Mouse (Mus musculus): Measurements from ENCODE around the gene Gas2l1.
A peak's percentile ranks its signal among the peaks of the same experiment; 100 is the strongest.

DNA sequence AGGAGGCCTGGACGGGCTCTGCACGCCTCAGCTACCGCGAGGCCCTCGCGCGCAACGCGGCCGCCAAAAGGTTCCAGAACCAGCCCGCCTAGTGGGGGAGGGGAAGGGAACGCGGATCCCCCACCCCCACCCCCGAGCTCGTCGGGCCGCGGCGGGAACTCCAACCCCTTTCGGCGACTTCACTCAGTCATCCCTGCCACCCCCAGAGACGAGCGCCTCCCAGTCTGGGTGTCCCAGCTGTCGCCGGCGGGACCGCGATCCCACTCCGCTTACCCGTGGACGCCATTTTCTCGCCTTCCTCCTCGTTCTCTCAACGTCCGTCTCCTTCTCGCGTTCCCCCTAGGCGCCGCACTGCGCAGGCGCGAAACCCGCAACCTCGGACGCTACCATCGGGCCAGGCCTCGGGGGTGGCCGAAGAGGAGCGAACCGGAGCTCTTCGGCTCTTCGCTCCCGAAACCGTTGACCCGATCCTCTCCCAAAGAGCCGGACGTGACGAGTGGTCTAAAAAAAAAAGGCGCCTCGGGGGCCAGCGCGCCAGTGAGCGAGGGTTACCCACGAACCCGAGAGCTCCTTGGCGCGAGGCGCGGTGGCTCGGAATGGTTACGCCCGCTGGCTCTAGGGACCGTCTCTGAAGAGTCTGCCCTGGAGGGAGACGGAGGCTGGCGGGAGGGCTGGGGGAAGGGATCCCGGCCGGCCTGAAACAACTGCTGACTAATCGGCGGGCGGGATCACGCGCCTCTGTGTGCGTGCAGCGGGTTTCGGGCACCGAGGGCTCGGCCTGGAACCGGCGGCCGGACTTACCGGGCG is 33.8 kb upstream of the Gas2l1 start, which contains the start of the genes Rhbdd3 and Ewsr1:
- TF ChIP-seq EP300 (IDR thresholded peaks at IDR 0.05; ENCODE audit: low read depth) (peak; percentile 51; the same call in 1 of the 2 replicates), CTCF (IDR thresholded peaks at IDR 0.05; ENCODE audit: low read depth) (no peak)
